Mouse (Mus musculus) liver, postnatal 0 days (tissue): Measurements from ENCODE around the gene Ffar1. TPM values are rescaled to one million over a fixed set of nuclear protein-coding genes. Genes with fewer than 3 reads are reported as not detected.

Source experiments
- ATAC-seq: fragments of 200-750 bp; cut with Nextera tagmentation; 2 replicates; pipeline ENCODE4 v1.8.0; 2017; ENCODE audit warnings: mild to moderate bottlenecking, moderate library complexity
- DNase-seq: peaks from one replicate; pipeline ENCODE4 v3.0.0-alpha.2; 2016
- H3K27ac ChIP-seq: fragments of 300-500 bp; sonication (generic); 2 replicates; pipeline ENCODE4 v1.5.1; 2014; ENCODE audit warnings: antibody characterized with exemption, moderate library complexity, mild to moderate bottlenecking, low read depth
- H3K27me3 ChIP-seq: fragments of 300-500 bp; sonication (generic); 2 replicates; pipeline ENCODE4 v1.6.1; 2014; ENCODE audit warnings: low read length, control low read depth, mixed read lengths; ENCODE audit not compliant: insufficient read depth
- H3K36me3 ChIP-seq: fragments of 300-500 bp; sonication (generic); replicated peaks from 2 replicates; pipeline ENCODE4 v1.6.1; 2014; ENCODE audit warnings: mild to moderate bottlenecking, control low read depth, low read length, moderate library complexity, mixed read lengths; ENCODE audit not compliant: insufficient read depth
- H3K4me1 ChIP-seq: fragments of 300-500 bp; sonication (generic); 2 replicates; pipeline ENCODE4 v1.6.1; 2014; ENCODE audit warnings: antibody characterized with exemption, mild to moderate bottlenecking, control low read depth; ENCODE audit not compliant: insufficient read depth
- H3K4me2 ChIP-seq: fragments of 300-500 bp; sonication (generic); 2 replicates; pipeline ENCODE4 v1.6.1; 2014; ENCODE audit warnings: low read depth, mild to moderate bottlenecking, low read length, moderate library complexity, mixed read lengths
- H3K4me3 ChIP-seq: fragments of 300-500 bp; sonication (generic); 2 replicates; pipeline ENCODE4 v1.5.1; 2014; ENCODE audit warnings: low read depth, low read length
- H3K9ac ChIP-seq: fragments of 300-500 bp; sonication (generic); replicated peaks from 2 replicates; pipeline ENCODE4 v1.6.1; 2014; ENCODE audit warnings: mild to moderate bottlenecking, moderate library complexity
- H3K9me3 ChIP-seq: fragments of 300-500 bp; sonication (generic); 2 replicates; pipeline ENCODE4 v1.6.1; 2016; ENCODE audit warnings: mild to moderate bottlenecking, control low read depth, low read length, mixed read lengths
- CTCF ChIP-seq: sonication (generic); IDR thresholded peaks from 2 replicates; pipeline ENCODE4 v1.5.1; 2016; ENCODE audit warnings: antibody characterized with exemption, low read depth
- EP300 ChIP-seq: IDR thresholded peaks from 2 replicates; pipeline ENCODE4 v1.6.1; 2016; ENCODE audit warnings: antibody characterized with exemption, low read depth, mild to moderate bottlenecking
- WGBS: fragments of 180-500 bp; shearing (Covaris S2); extraction: QIAGEN DNeasy Blood & Tissue Kit; methylation state at CpG from one replicate; pipeline ENCODE4 v1.1.7; 2014; ENCODE audit not compliant: insufficient replicate concordance; 5-methylcytosine and 5-hydroxymethylcytosine counted together
- polyA plus RNA-seq: library from polyadenylated mRNA; unstranded; fragments of >200 nt; fragmentation: Nextera tagmentation; extraction: Ambion mirVana; gene quantifications from 2 replicates; pipeline ENCODE4 v1.2.1, GENCODE M21; 2015

The Ffar1 gene
- polyA plus RNA-seq: 0.06 TPM in 1 of 2 replicates, not detected in the other

- 0 out of 2 replicates have a peak, but pooled peaks cover 3% of the 10 kb centered on the region for H3K4me1 ChIP-seq
- H3K27me3 ChIP-seq: no peaks in the 10 kb centered on the region
- no peak within 1 kb of the TSS for H3K9ac ChIP-seq
- H3K9me3 ChIP-seq: no peaks in the 10 kb centered on the region
- ATAC-seq (no peak), DNase-seq (no peak)
- H3K27ac ChIP-seq: no peak within 1 kb of the TSS
- H3K36me3 ChIP-seq: no peaks in the 10 kb centered on the region
- H3K4me2 ChIP-seq: no peak within 1 kb of the TSS
- H3K4me3 ChIP-seq: no peak within 1 kb of the TSS
- TF ChIP-seq CTCF (no peak), EP300 (no peak)
- 74% methylated on average over 12 of the region's 12 CpGs for WGBS
Measured at GRCm38 (mm10) chr7:30861464-30861863, at the start of gene Ffar1. Gene Ffar1 (minus strand): TSS chr7:30861564.

- H3K4me1 ChIP-seq: peaks cover 13% of the 10 kb centered on the region
- H3K4me2 ChIP-seq: no peak overlapping the region
- H3K9ac ChIP-seq: no peak overlapping the region
- WGBS: 33% methylated on average over 6 of the region's 6 CpGs
- H3K36me3 ChIP-seq: no peaks in the 10 kb centered on the region
- DNase-seq (no peak), ATAC-seq (peak; percentile 61)
- TF ChIP-seq CTCF: no peak
- TF ChIP-seq EP300: no peak
- no peak overlapping the region for H3K27ac ChIP-seq
- H3K9me3 ChIP-seq: no peaks in the 10 kb centered on the region
- H3K27me3 ChIP-seq: no peaks in the 10 kb centered on the region
- H3K4me3 ChIP-seq: no peak overlapping the region
Measured at GRCm38 (mm10) chr7:30909773-30910172, 48.4 kb upstream of the Ffar1 start.

GRCm38 (mm10) chr7:30908992-30909431 lies 47.6 kb upstream of the Ffar1 start:
- H3K27ac ChIP-seq: no peak overlapping the region
- H3K4me3 ChIP-seq: no peak overlapping the region
- WGBS: 22% methylated on average over 17 of the region's 17 CpGs

GRCm38 (mm10) chr7:30908277-30908991 lies 47.1 kb upstream of the Ffar1 start:
- DNase-seq: peak; percentile 58
- Histone ChIP-seq H3K4me1 (peaks cover 13% of the 10 kb centered on the region), H3K4me2 (peak overlapping the region; percentile 62), H3K36me3 (no peaks in the 10 kb centered on the region), H3K27me3 (no peaks in the 10 kb centered on the region), H3K9me3 (no peaks in the 10 kb centered on the region), H3K4me3 (no peak overlapping the region), H3K27ac (no peak overlapping the region), H3K9ac (no peak overlapping the region)
- 9% methylated on average over 24 of the region's 26 CpGs for WGBS
- no peak for TF ChIP-seq EP300
- ATAC-seq: peak; percentile 60; the same call in 1 of the 2 replicates

More at GRCm38 (mm10) chr7:30908992-30909431, 47.6 kb upstream of the Ffar1 start:
- DNase-seq (no peak), ATAC-seq (no peak)
- H3K4me1 ChIP-seq: peaks cover 13% of the 10 kb centered on the region
- H3K9me3 ChIP-seq: no peaks in the 10 kb centered on the region
- no peak for TF ChIP-seq EP300
- TF ChIP-seq CTCF: no peak
- no peaks in the 10 kb centered on the region for H3K36me3 ChIP-seq
- no peaks in the 10 kb centered on the region for H3K27me3 ChIP-seq
- H3K4me2 ChIP-seq: peak overlapping the region; percentile 62
- H3K9ac ChIP-seq: no peak overlapping the region

GRCm38 (mm10) chr7:30904042-30904441 lies 42.7 kb upstream of the Ffar1 start:
- 31% methylated on average over 4 of the region's 4 CpGs for WGBS
- Histone ChIP-seq H3K27me3 (no peaks in the 10 kb centered on the region), H3K4me3 (no peak overlapping the region), H3K9me3 (no peaks in the 10 kb centered on the region), H3K4me1 (peaks cover 8% of the 10 kb centered on the region; the same call in 1 of the 2 replicates), H3K27ac (no peak overlapping the region), H3K36me3 (no peaks in the 10 kb centered on the region), H3K4me2 (no peak overlapping the region), H3K9ac (no peak overlapping the region)
- DNase-seq (no peak), ATAC-seq (no peak)
- TF ChIP-seq EP300 (no peak), CTCF (peak; percentile 70)

GRCm38 (mm10) chr7:30895217-30895616 lies 33.9 kb upstream of the Ffar1 start:
- no peak for TF ChIP-seq CTCF

More at GRCm38 (mm10) chr7:30895217-30895616, 33.9 kb upstream of the Ffar1 start:
- ATAC-seq (peak; percentile 85), DNase-seq (no peak)
- H3K9ac ChIP-seq: no peak overlapping the region
- no peak overlapping the region for H3K4me3 ChIP-seq
- peak overlapping the region; percentile 19; the same call in 1 of the 2 replicates for H3K4me2 ChIP-seq
- no peaks in the 10 kb centered on the region for H3K27me3 ChIP-seq
- no peaks in the 10 kb centered on the region for H3K9me3 ChIP-seq
- H3K4me1 ChIP-seq: peaks cover 13% of the 10 kb centered on the region
- WGBS: 45% methylated on average over 3 of the region's 3 CpGs
- no peaks in the 10 kb centered on the region for H3K36me3 ChIP-seq
- H3K27ac ChIP-seq: 0 out of 2 replicates have a peak overlapping the region, but pooled peaks have one; percentile 55
